Mouse (Mus musculus): ENCODE data around the gene Crim1.

Gene Crim1

DNA sequence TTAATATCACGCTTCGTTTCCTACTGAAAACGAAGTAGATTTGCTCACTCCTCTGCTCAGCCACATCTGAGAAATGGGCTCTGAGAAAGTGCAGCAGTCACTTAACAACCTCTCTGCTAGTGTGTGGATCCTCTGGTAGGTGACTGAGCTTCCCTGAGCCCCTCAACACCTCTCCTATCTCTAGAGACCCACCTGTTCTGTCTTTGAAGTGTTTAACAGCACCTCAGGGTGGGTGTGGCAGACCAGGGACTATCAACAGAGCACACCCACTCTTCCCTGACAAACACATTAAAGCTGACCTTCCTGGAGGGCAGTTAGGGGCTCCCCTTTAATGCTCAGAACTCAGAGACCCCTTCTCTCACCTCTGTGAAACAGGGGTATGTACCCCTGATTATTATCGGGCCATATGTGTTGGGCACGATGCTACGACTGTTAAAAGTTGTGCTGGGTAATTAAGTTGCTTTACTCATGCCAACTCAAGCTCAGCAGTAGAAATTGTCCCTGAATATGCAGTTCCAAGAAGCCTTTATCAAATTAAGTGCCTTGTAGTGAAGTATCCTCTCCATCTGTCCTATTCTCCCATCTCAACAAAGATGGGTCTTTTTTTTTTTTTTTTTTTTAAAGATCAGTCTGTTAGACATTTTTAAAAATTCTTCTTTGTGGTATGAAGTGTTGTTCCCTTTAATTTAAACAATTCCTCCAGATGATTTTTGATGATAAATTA is 90.3 kb downstream of the Crim1 start:
- no peak for DNase-seq

DNA sequence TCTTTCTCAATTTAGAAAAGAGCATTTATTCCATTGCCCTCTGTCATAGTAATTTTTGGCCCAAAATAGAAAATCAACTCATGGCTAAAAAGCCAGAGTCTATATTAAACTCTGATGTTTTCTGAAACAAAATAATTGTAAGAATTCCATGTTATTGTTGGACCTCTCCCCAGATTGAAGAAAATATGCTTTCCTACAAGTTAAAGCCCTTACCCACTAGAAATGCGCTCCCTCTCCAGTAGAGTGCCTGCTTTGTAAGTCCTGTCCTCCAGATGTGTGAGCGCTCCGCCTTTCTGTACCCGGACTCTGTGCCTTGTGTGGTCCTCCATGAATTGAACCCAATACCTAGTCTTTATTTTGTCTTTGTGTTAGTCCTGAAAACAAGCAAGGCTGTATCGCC is 91.0 kb downstream of the Crim1 start:
- DNase-seq = no peak

GRCm38 (mm10) chr17:78292301-78292700 is 92.3 kb downstream of the Crim1 start:
- no peak for DNase-seq

DNA sequence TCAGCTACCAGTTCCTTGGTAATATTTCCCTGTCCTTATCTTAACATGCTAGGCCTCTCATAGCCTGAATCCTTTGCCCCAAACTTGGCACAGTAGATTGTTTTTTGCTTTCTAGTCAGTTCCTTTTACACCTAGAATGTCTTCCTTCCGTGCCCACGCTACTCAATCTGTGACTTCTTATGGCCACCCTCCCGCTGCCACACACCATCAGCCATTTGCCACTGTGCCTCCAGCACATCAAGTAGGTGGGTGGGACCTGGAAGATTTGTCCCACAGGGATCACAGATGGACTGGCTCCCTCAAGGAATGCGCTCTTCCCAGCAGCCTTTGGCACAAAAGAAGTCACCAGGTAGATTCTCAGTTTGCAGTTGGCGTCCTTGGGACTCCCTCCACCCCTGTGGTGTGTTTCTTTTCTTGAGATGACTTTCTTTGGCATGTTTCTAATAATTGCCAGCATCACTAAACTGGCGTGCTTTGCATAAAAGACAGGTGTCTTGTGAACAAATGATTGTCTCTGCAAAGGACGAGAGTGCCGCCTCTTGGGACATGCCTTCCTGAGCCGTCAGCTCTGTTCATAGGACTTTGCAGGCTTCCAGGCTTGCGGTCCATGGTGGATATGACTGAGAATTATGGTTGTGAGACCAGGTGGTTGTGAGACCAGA is 92.9 kb downstream of the Crim1 start:
- no peak for DNase-seq

GRCm38 (mm10) chr17:78295979-78296378 is 95.9 kb downstream of the Crim1 start:
- DNase-seq = no peak

DNA sequence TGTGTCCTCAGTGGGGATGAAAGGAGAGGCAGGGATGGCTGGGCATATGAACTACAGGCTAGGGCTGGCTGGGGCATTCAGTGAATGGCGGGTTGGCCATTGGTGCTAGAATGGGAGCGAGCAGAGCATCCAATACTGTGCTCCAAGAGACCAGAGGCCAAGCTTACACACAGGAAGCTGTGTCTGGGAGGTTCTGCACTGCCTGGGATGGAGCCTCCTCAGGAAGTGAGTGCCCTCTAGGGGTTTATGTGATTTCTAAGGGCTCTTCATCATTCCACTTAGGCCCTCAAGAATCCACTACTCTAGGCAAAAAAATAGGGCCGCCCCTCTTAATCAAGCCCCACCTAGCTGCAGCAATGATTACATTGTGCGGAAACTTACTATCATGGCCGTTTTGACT is 98.1 kb downstream of the Crim1 start:
- peak; percentile 45 for DNase-seq

GRCm38 (mm10) chr17:78298967-78299540 is 99.0 kb downstream of the Crim1 start:
- peak; percentile 40 for DNase-seq

DNA sequence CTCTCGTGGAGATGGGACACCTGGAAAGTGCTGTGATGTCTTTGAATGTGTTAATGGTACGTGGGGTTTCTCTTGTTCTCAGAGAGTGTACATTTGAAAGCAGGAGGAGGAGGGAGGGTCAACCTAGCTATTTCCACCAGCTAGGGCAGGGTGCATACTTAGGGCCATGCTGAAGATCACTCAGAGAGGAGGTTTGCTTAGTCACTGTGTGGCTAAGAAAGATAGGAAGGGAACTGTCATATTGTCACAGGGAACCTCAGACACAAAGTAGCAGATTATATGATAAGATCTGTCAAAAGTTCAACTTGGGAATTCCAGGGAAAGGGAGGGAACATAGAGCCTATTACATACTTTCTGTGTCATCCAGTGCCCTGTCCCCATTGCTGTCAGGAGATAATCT is 103.0 kb downstream of the Crim1 start:
- no peak for DNase-seq

DNA sequence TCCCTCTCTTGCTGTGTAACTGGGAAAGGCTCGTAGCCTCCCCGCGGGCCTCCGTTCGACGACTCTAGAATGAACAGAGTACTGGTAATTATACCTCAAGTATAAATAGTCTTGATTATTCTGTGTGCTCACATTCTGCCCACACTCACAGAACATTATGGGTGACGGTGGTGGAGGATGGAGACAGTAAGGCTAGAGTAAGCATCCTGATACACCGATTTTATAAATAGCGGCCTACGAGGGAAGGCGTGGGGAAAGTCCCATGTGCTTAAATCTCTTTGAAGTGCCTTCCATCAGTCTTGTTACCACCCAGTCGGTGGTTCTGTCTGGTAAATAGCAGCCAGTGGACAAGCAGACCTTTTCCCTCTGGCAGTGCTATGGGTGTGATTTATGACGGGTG is 104.0 kb downstream of the Crim1 start:
- DNase-seq = no peak

DNA sequence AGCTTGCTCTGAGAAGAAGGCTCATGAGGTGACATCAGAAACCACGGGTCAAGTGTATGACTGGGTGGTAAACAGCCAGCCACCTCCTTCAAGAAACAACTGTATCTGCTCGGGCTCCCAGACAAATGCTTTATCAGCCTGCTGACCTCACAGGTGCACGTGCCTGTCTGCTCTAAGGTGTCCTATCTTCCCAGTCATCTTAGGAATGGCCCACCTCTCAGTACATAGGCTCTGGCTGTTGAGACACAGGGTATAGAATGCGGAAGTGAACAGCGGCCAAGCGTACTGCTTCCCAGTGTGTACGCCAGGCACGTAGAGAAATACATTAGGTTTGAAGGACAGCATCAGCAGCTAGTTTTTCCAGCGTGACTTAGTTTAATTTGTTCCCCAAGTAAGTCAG is 106.4 kb downstream of the Crim1 start:
- no peak for DNase-seq

DNA sequence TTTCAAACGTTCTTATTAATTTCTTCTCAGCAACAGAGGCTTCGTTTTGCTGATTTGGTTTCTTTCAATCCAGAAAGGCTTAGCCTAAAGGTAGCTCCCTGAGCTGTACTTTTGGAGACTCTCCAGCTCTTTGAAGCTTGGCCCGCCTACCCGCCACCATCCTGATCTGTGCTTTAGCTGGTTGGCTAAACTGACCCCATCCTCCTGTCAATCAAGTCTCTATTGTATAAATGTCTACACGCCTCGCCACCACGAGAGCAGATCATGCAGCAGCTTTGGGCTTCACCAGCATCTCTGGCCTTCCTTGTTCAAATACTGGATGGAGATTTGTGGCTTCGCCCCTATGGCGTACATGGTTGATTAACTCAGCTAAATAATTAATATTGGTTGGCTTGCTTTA is 108.2 kb downstream of the Crim1 start:
- no peak for DNase-seq

GRCm38 (mm10) chr17:78313006-78313405 is 113.0 kb downstream of the Crim1 start:
- no peak for DNase-seq

- DNase-seq = no peak
Measured at GRCm38 (mm10) chr17:78313612-78314011, 113.6 kb downstream of the Crim1 start.

GRCm38 (mm10) chr17:78315659-78316058 is 115.6 kb downstream of the Crim1 start:
- DNase-seq = no peak

- DNase-seq = no peak
Measured at GRCm38 (mm10) chr17:78317381-78317780, 117.3 kb downstream of the Crim1 start.

- no peak for DNase-seq
Measured at GRCm38 (mm10) chr17:78318810-78319209, 118.8 kb downstream of the Crim1 start.

DNA sequence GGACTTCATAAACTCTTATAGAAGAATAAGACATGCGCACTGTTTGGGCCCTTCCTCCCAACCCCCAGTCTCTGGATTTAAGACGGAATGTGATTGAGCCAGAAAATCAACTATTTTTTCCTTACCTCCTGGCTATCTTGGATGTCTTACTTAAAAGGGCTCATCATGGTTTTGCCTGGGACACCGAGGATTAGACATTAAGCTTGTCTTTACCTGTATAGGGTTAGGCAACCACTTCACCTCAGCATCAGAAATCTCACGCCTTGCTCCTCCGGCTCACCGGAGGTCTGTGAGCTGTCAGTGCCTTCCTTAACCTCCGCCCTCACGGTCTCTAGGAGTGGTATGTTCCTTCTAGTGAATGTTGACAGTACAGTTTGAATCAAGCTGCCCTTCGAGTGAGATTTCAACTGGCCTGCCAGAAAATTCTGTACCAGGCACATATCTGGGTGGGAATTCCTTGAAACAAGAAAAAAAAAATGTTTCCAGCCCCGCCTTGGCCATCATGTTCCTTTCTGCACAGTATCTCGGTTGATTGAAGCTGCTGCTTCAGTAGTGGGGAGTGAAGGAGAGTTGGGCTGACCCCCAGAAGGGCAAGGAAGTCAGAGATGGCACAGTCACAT is 121.3 kb downstream of the Crim1 start:
- no peak for DNase-seq

GRCm38 (mm10) chr17:78322369-78323335 is 122.6 kb downstream of the Crim1 start:
- peak; percentile 30 for DNase-seq

- no peak for DNase-seq
Measured at GRCm38 (mm10) chr17:78325761-78326332, 125.8 kb downstream of the Crim1 start.

GRCm38 (mm10) chr17:78326381-78326780 is 126.3 kb downstream of the Crim1 start:
- no peak for DNase-seq

DNA sequence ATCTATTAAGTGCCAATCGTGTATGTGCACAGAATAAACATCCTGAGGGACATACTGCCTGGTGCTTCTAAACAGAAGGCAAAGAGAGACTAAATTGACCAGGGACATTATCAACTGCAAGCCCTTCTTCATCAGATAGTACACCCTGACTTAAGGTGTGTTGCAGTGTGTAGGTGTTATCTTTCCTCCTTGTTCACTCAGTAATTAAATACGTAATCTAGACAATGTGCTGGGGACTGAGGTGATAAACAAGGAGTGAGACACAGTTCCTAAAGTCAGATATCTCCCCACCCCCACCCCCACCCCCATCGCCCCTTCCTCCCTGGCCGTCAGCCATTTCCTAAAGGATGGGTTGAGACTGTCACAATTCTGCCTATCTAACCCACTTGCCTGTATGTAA is 127.1 kb downstream of the Crim1 start:
- no peak for DNase-seq

DNA sequence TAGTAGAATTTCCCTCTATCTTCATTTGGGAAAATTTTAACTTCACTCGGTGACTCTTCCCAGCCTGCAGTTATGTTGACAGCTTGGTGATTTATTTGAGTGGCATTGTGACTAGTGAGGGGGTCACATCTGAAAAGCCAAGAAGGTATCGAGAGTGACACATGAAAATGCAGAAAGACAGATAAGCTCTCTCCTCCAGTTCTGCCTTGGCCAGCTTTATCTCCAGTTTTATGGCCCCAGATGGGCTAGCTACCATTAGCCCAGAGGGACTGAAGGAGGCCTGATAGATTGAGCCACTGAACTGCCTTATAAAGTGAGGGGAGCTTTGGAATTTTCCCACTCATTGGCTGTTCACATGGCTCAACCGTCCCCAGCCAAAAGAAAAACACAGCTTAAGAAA is 128.2 kb downstream of the Crim1 start:
- DNase-seq = no peak

Measured in kidney, postnatal 10 days (tissue).